Mouse (Mus musculus) heart, postnatal 0 days (tissue): Measurements from ENCODE around the gene Lmo7.

Experiments
- CTCF ChIP-seq: IDR thresholded peaks from 2 replicates; pipeline ENCODE4 v1.5.1; 2016; ENCODE audit warnings: antibody characterized with exemption, control low read depth, low read depth
- EP300 ChIP-seq: IDR thresholded peaks from 2 replicates; pipeline ENCODE4 v1.6.1; 2016; ENCODE audit warnings: antibody characterized with exemption, low read depth

DNA sequence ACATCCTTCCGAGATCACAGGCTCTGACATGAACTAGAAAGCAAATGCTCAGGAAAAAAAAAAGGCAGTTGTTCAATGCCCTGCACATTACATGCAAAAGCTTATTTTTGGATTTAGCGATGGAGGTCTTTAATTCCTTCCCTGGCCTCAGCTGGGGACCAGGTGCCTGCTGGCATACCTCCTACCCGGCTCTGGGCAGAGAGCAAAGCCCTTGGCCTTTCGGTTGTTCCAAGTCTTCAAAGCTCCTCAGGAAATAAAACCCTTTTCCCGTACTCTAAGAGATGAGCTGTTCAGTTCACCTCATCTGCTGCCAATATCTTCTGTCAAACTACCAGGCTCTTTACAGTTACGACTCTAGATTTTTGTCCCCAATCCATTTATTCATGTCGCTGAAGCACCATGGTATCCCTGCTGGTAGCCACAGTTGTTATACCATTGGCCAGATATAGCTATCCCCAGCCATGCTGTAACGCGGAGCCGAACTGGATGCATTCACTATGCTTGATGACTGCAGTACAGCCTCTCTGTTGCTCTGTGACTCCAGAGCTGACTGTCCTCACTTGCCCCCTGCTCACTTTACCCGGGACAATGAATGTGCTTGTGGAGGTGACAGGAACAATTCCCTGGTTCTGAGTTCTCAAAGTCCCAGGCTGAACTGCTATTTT lies 246.4 kb downstream of the Lmo7 start:
- TF ChIP-seq CTCF (no peak), EP300 (no peak)
